Mouse (Mus musculus) embryonic fibroblast, embryonic 13.5 days (primary cell): Measurements from ENCODE around the gene Zc3h15.
"Not testable (repeated sequence)": the region's sequence is repeated elsewhere in the genome, so short reads cannot be mapped to it uniquely, and the experiment has no call there.

Experiments
- CTCF ChIP-seq: IDR thresholded peaks from 2 replicates; pipeline ENCODE4 v1.5.1; 2011; ENCODE audit warnings: mild to moderate bottlenecking, control low read depth, low read length, moderate library complexity, borderline replicate concordance; ENCODE audit not compliant: insufficient read depth
- POLR2A ChIP-seq: IDR thresholded peaks from 2 replicates; pipeline ENCODE4 v1.6.1; 2011; ENCODE audit warnings: low read depth, mild to moderate bottlenecking, control low read depth, low read length, moderate library complexity

DNA sequence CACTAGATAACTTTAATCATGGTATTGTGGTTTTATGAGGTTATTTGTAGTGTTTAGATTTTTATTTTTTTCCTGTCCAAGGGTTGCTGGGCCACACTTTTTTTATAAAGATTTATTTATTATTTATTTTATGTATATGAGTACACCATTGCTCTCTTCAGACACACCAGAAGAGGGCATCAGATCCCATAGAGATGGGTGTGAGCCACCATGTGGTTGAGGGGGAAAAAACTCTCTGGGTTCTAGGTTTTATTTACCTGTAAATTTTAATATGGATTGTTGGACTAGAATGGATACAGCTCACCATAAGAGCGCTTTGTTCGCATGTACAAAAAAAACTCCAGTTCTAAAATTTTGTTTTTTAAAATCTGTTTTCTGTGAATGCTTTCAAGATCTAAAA lies 20.8 kb downstream of the Zc3h15 start:
- TF ChIP-seq CTCF, POLR2A: not testable (repeated sequence)
